Mouse (Mus musculus) lung, adult 2 months (tissue): ENCODE results near the gene Fhad1.

Experiments used
- CTCF ChIP-seq: fragments of 200-500 bp; IDR thresholded peaks from 2 replicates; pipeline ENCODE4 v1.5.1; 2011; ENCODE audit warnings: mild to moderate bottlenecking, low read length, control low read depth; ENCODE audit not compliant: insufficient read depth
- POLR2A ChIP-seq: fragments of 200-500 bp; IDR thresholded peaks from 2 replicates; pipeline ENCODE4 v1.6.1; 2011; ENCODE audit warnings: low read depth, mild to moderate bottlenecking, control low read depth, low read length, borderline replicate concordance; ENCODE audit errors: extremely low read depth

DNA sequence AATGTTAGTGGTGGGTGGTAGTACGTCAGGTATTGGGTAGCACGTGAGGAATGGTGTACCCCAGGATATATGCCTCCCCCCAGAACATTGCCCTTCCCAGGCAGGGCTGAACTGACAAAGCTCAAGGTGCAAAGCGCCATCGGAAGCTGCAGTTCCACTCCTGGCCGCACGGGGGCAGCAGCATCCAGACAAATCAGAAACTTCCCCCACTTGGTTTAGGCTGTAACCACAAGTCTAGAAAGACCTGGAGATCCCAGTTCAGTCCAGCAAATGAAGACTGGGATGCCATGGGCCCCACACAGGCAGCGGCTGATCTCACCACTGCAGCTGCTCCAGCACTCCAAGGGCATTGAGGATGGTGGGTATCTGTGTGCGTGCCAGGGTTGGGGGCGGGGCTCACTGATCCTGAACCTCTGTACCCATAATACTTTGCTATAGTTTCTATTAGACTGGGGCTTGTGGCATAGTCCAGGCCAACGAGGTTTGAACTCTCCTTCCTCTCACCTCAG is 157.4 kb downstream of the Fhad1 start:
- no peak for TF ChIP-seq POLR2A
- peak; percentile 93 for TF ChIP-seq CTCF
